Mouse (Mus musculus): ENCODE measurements around the gene Bmper.

GRCm38 (mm10) chr9:23233464-23234121 is 10.7 kb downstream of the Bmper start:
- no peak for TF ChIP-seq GATA1 (IDR thresholded peaks at IDR 0.05; ENCODE audit: low read length)
- TF ChIP-seq TAL1 (IDR thresholded peaks at IDR 0.05; ENCODE audit: low read length) = no peak

Measured in erythroblast, embryonic 14.5 days (primary cell).